Mouse (Mus musculus): ENCODE measurements around the gene 5430419D17Rik. TPM values are rescaled to one million over a fixed set of nuclear protein-coding genes. Genes with fewer than 3 reads are reported as not detected.

5430419D17Rik gene
- total RNA-seq (2012; rRNA removed) (not detected in 2 replicates), total RNA-seq (2014; rRNA removed) (not detected in 2 replicates), polyA plus RNA-seq (2012; ENCODE audit: insufficient read length, low read depth) (not detected in 2 replicates)

DNA sequence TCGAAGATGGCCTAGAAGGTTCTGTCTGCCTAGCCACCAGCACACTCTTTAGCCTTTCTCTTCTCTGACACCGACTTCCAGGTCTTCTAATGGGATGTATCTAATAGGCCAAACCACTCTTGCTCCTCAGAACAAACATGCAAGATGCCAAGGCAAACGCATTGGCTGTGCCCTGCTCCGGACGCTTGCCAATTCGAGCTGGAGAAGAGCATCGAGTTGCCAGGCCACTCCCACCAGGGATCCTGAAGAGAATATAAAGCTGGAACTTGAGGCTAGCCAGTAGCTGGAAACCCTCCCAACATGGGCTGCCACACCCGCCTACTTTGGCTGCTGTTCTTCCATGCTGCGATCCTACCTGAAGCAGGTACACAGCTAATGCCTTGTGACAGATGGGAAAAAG is at the start of gene 5430419D17Rik:
TSS of gene 5430419D17Rik (plus strand) at position 282 of the 400 bp plus-strand sequence.
- in situ Hi-C loops (cut with MboI; ENCODE audit: low pct_ligation_motif_present, low pct_unique_long_range_greater_than_20kb, low sequenced_read_pairs) (no loop called here), dilution Hi-C loops (cut with MboI; ENCODE audit: extremely low pct_ligation_motif_present, extremely low pct_unique_long_range_greater_than_20kb, low sequenced_read_pairs) (no loop called here)
- no peak for DNase-seq (ENCODE audit: extremely low read depth)
- H3K27me3 ChIP-seq (replicated peaks), result peaks cover 83% of the 10 kb centered on the region
- no peak within 1 kb of the TSS for H3K9ac ChIP-seq (ENCODE audit: insufficient read depth, low read depth)
- H3K27ac ChIP-seq (ENCODE audit: insufficient read depth, low read depth), result no peak within 1 kb of the TSS
- H3K4me1 ChIP-seq (ENCODE audit: control insufficient read depth in 1 of 2, insufficient read depth in 2 of 2), result no peaks in the 10 kb centered on the region
- no peak within 1 kb of the TSS for H3K4me2 ChIP-seq (ENCODE audit: insufficient read depth, low read depth, poor library complexity, severe bottlenecking)
- no peak within 1 kb of the TSS for H3K4me3 ChIP-seq (replicated peaks in 1 of 3; ENCODE audit: low read depth in 2 of 3, low read length in 2 of 3, poor library complexity in 1 of 3)
- no peaks in the 10 kb centered on the region for H3K79me2 ChIP-seq (replicated peaks; ENCODE audit: control insufficient read depth, extremely low read depth, insufficient read depth, poor library complexity, severe bottlenecking)
- H3K36me3 ChIP-seq (replicated peaks in 1 of 2; ENCODE audit: control insufficient read depth in 1 of 2, insufficient read depth in 1 of 2, low read length in 1 of 2), result no peaks in the 10 kb centered on the region
- H3K9me3 ChIP-seq (replicated peaks; ENCODE audit: low read length), result no peaks in the 10 kb centered on the region
- TF ChIP-seq SMC3 (IDR thresholded peaks at IDR 0.05; ENCODE audit: low read depth, low read length) (no peak), NRF1 (IDR thresholded peaks at IDR 0.05; ENCODE audit: low read depth, low read length) (no peak), KAT2A (IDR thresholded peaks at IDR 0.05; ENCODE audit: insufficient replicate concordance, low read length) (no peak), CHD1 (IDR thresholded peaks at IDR 0.05; ENCODE audit: low read depth, low read length) (no peak), POLR2AphosphoS2 (IDR thresholded peaks at IDR 0.05; ENCODE audit: low read depth, low read length) (no peak), HCFC1 (IDR thresholded peaks at IDR 0.05; ENCODE audit: low read depth, low read length) (no peak), GABPA (IDR thresholded peaks at IDR 0.05; ENCODE audit: insufficient replicate concordance, low read depth, low read length) (no peak), SIN3A (IDR thresholded peaks at IDR 0.05; ENCODE audit: low read length) (no peak), POLR2A (IDR thresholded peaks at IDR 0.05; ENCODE audit: low read depth, low read length) (no peak), TBP (conservative IDR thresholded peaks at IDR 0.05; ENCODE audit: low read depth, low read length) (no peak), CTCF (conservative IDR thresholded peaks at IDR 0.05 in 1 of 2, IDR thresholded peaks at IDR 0.05 in 1 of 2; ENCODE audit: low read depth in 2 of 2, low read length in 2 of 2) (no peak)

GRCm38 (mm10) chr7:131130021-131130420 is 44.2 kb upstream of the 5430419D17Rik start:
- no peak overlapping the region for H3K4me3 ChIP-seq (replicated peaks in 1 of 3; ENCODE audit: low read depth in 2 of 3, low read length in 2 of 3, poor library complexity in 1 of 3)
- in situ Hi-C loops (cut with MboI; ENCODE audit: low pct_ligation_motif_present, low pct_unique_long_range_greater_than_20kb, low sequenced_read_pairs) (no loop called here), dilution Hi-C loops (cut with MboI; ENCODE audit: extremely low pct_ligation_motif_present, extremely low pct_unique_long_range_greater_than_20kb, low sequenced_read_pairs) (no loop called here)
- TF ChIP-seq ELF1 (IDR thresholded peaks at IDR 0.05; ENCODE audit: low read depth, low read length) (no peak), E2F4 (IDR thresholded peaks at IDR 0.05; ENCODE audit: insufficient replicate concordance, low read depth, low read length) (no peak), SMC3 (IDR thresholded peaks at IDR 0.05; ENCODE audit: low read depth, low read length) (no peak), MAFK (IDR thresholded peaks at IDR 0.05; ENCODE audit: insufficient replicate concordance, low read length) (no peak), MAZ (IDR thresholded peaks at IDR 0.05; ENCODE audit: low read depth, low read length) (no peak), CTCF (conservative IDR thresholded peaks at IDR 0.05 in 1 of 2, IDR thresholded peaks at IDR 0.05 in 1 of 2; ENCODE audit: low read depth in 2 of 2, low read length in 2 of 2) (no peak), EP300 (IDR thresholded peaks at IDR 0.05; ENCODE audit: low read length) (no peak), BHLHE40 (IDR thresholded peaks at IDR 0.05; ENCODE audit: low read depth, low read length) (no peak), HCFC1 (IDR thresholded peaks at IDR 0.05; ENCODE audit: low read depth, low read length) (no peak), ZMIZ1 (IDR thresholded peaks at IDR 0.05; ENCODE audit: low read depth, low read length) (no peak), TBP (conservative IDR thresholded peaks at IDR 0.05; ENCODE audit: low read depth, low read length) (no peak), POLR2AphosphoS2 (IDR thresholded peaks at IDR 0.05; ENCODE audit: low read depth, low read length) (no peak), ZKSCAN1 (IDR thresholded peaks at IDR 0.05; ENCODE audit: borderline replicate concordance, low read depth, low read length) (no peak), JUND (conservative IDR thresholded peaks at IDR 0.05; ENCODE audit: low read depth, low read length) (no peak)
- DNase-seq (ENCODE audit: extremely low read depth), result no peak
- H3K4me1 ChIP-seq (ENCODE audit: control insufficient read depth in 1 of 2, insufficient read depth in 2 of 2), result no peaks in the 10 kb centered on the region
- no peak overlapping the region for H3K9ac ChIP-seq (ENCODE audit: insufficient read depth, low read depth)
- H3K4me2 ChIP-seq (ENCODE audit: insufficient read depth, low read depth, poor library complexity, severe bottlenecking), result no peak overlapping the region
- no peak overlapping the region for H3K27ac ChIP-seq (ENCODE audit: insufficient read depth, low read depth)
- H3K9me3 ChIP-seq (replicated peaks; ENCODE audit: low read length), result no peaks in the 10 kb centered on the region
- no peaks in the 10 kb centered on the region for H3K36me3 ChIP-seq (replicated peaks in 1 of 2; ENCODE audit: control insufficient read depth in 1 of 2, insufficient read depth in 1 of 2, low read length in 1 of 2)
- H3K27me3 ChIP-seq (replicated peaks), result peaks cover 47% of the 10 kb centered on the region
- no peaks in the 10 kb centered on the region for H3K79me2 ChIP-seq (replicated peaks; ENCODE audit: control insufficient read depth, extremely low read depth, insufficient read depth, poor library complexity, severe bottlenecking)
